In genomic region chr2:118164137-118164536, GRCm38 (mm10) we compare ENCODE assay signal across 15 mouse cellular contexts.
"Had no signal": no experiment of that assay in that cellular context is flagged by ENCODE, and none has a peak within 500 bp of the region (broad histone marks: within the 10 kb centered on the region; RNA-seq: fewer than 3 reads in every experiment).

No protein-coding gene starts in this region.

- H3K36me3 ChIP-seq: neural tube, embryonic 15.5 days; stomach, embryonic 15.5 days had no signal

- H3K4me3 ChIP-seq: neural tube, embryonic 15.5 days; stomach, embryonic 15.5 days had no signal

- H3K9me3 ChIP-seq: neural tube, embryonic 15.5 days; stomach, embryonic 15.5 days had no signal

- DNase-seq: retina, postnatal 1 day; right cerebral cortex, adult 18-20 months; right cerebral cortex, postnatal 14 days; right cerebral cortex, postnatal 25 days; right cerebral cortex, postnatal 4 days; spleen, adult 18-20 months; thymus, adult 18-20 months; thymus, adult 2 months; thymus, postnatal 14 days; thymus, postnatal 25 days; thymus, postnatal 36 days; thymus, postnatal 4 days had no signal

- H3K27me3 ChIP-seq: neural tube, embryonic 15.5 days; stomach, embryonic 15.5 days had no signal

- H3K27ac ChIP-seq: neural tube, embryonic 15.5 days; stomach, embryonic 15.5 days; stomach, postnatal 0 days had no signal

- H3K4me2 ChIP-seq: neural tube, embryonic 15.5 days; stomach, embryonic 15.5 days had no signal

- H3K4me1 ChIP-seq: neural tube, embryonic 15.5 days had no signal

- H3K9ac ChIP-seq: neural tube, embryonic 15.5 days; stomach, embryonic 15.5 days had no signal
